Mouse (Mus musculus): ENCODE results near the gene Carnmt1.

- no peak for TF ChIP-seq MAX (IDR thresholded peaks at IDR 0.05)
- no peak for TF ChIP-seq CTCF (IDR thresholded peaks at IDR 0.05; ENCODE audit: control insufficient read depth, insufficient read depth, insufficient read length)
These were observed 76.2 kb downstream of the Carnmt1 start for GRCm38 (mm10) chr19:18746576-18747340.
